Mouse (Mus musculus) midbrain, embryonic 15.5 days (tissue): ENCODE data around the gene Mfsd4b5. TPM values are rescaled to one million over a fixed set of nuclear protein-coding genes. Genes with fewer than 3 reads are reported as not detected.

Experiments used
- polyA plus RNA-seq: library from polyadenylated mRNA; unstranded; fragments of >200 nt; fragmentation: Nextera tagmentation; extraction: Ambion mirVana; gene quantifications from 2 replicates; pipeline ENCODE4 v1.2.1, GENCODE M21; 2015

Gene Mfsd4b5
- polyA plus RNA-seq, 1 experiment from 2014 or later: not detected

Other genes with a start within 250 kb of the Mfsd4b5 start
- gene Mfsd4b4, start 87.4 kb downstream of the Mfsd4b5 start, polyA plus RNA-seq: 4.7 and 4.9 TPM in 2 replicates
- 0.06 TPM in 1 of 2 replicates, not detected in the other for gene Mfsd4b2, start 59.7 kb downstream of the Mfsd4b5 start, polyA plus RNA-seq
- not detected in 2 replicates for gene Mfsd4b3, start 26.5 kb downstream of the Mfsd4b5 start, polyA plus RNA-seq
- 0.26 and 0.54 TPM in 2 replicates for gene Mfsd4b1, start 38.6 kb upstream of the Mfsd4b5 start, polyA plus RNA-seq
- 3.6 and 4.1 TPM in 2 replicates for gene Slc16a10, start 155.6 kb upstream of the Mfsd4b5 start, polyA plus RNA-seq